Mouse (Mus musculus): ENCODE results near the gene Abhd4.
A peak's percentile ranks its signal among the peaks of the same experiment; 100 is the strongest.

Gene Abhd4

DNA sequence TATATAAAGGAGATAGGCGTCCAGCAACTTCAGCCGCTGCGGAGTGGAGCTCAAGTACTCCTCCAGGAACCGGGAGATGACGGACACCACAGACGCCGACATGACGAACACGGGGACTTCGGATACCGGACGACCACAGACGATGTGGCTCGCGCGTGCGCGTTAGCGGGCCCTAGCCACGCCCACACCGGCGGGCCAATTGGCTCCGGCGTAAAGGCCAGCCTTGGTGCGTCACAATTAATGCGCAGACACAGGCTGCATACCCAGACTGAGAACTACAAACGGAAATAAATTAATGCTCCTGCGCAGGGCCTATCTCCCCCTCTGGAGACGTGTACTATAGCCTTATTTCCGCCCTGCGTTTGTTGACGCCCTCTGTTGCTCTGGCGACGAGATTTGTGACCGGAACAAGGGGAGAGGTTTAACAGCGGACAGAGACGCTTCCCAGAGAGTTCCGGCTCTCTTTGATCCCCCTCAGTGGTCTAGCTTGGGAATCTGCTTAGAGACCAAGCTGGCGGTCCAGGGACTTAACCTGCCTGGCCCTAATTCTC, at the start of gene Abhd4, which contains the start of gene Dad1:
TSS of gene Abhd4 (plus strand) at position 448 of the 551 bp plus-strand sequence.
TSS of gene Dad1 (minus strand) at position 364 of the 551 bp plus-strand sequence.
- DNase-seq (ENCODE audit: low read depth) = peak; percentile 95

GRCm38 (mm10) chr14:54204311-54204710, 49.7 kb upstream of the Abhd4 start:
- no peak for DNase-seq (ENCODE audit: low read depth)

GRCm38 (mm10) chr14:54204786-54205185, 49.2 kb upstream of the Abhd4 start:
- DNase-seq (ENCODE audit: low read depth) = no peak

DNA sequence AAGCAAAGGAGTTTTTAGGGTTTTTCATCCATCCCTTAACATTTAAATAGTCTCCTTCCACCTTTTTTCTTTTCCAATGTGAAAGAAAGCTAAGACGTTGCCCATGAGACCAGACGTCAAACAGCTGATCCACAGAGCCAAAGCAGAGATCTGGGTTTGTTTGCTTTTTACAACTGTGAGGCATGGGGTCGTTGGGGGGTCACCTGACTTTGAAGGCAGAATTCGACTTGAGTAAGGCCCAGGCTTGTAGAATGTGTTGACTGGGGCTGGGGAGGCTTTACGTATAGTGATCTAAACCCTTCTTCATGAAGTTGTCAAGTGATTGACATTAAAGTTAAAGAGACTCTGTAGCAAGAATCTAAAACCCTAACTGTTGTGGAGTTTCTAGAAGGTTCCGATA, 48.1 kb upstream of the Abhd4 start:
- DNase-seq (ENCODE audit: low read depth) = no peak

DNA sequence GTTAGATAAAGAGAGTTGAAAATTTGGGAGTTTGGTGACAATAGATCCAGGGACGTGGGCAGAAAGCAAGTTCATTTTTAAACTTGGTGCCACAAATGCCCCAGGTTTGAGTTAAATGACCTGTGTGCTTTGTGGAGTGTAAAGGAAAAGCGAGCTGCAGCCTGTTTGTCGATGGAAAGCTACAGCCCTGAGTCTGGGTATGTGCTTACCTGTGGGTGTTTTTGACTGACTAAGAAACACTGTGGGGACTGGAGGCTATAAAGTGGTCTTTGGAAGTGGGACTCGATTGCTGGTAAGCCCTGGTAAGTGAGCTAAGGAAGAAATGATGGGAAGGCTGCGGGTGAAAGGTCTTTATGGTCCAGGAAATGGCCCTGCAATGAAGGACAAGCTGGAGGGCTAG, 47.7 kb upstream of the Abhd4 start:
- no peak for DNase-seq (ENCODE audit: low read depth)

DNA sequence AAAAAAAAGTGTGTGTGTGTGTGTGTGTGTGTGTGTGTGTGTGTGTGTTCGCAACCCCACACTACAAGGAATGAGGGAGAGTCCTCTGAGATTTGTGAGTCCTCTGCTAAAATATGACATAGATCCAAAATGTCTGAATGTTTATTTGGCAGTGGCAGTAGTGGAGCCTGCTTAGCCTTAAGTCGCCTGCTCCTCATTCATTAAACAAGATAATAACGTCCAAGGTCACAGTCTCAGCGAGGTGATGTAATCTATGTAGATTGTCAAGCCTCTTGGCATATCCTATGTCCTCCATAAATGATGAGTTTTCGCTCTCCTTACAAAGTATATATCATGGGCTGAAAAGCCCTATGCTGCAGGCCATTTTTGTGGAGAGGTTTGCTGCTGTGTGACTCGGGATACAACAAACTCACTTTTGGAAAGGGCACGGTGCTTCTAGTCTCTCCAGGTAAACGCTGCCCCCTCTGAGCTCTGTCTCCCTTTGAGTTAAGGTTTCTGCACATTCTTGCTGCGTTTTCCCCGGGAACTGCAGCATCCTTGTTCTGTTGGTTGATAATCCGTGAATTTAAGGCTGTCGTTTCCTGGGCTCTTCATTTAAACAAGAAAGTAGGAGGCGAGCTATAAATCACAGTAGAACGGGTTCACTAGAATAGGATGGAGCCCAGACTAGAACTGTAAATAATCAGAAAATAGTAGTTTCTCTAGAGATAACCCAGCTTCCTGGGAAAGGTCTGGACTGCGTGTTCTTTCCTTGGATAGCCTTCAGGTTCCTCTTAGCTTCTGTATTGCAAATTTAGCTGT, 47.0 kb upstream of the Abhd4 start:
- DNase-seq (ENCODE audit: low read depth) = no peak

- no peak for DNase-seq (ENCODE audit: low read depth)
These were observed 46.1 kb upstream of the Abhd4 start for GRCm38 (mm10) chr14:54207924-54208323.

- DNase-seq (ENCODE audit: low read depth) = no peak
These were observed 45.2 kb upstream of the Abhd4 start for GRCm38 (mm10) chr14:54208741-54209140.

DNA sequence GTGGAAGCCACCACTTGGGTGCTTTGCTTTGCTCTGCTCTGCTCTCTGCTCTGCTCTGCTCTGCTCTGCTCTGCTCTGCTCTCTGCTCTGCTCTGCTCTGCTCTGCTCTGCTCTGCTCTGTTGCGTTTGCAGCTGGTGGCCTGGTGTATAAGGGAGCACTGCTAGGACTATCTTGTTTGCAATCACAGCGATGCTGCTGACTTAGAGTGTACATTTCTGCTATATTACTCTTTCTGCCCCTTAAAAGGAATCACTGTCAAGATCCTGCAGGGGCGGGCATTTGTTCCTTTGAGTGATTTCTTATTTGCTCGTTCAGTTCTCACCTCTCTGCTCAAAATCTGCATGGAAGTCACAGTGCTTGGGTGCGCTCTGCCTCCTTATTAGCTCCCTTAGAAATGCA, 44.1 kb upstream of the Abhd4 start:
- DNase-seq (ENCODE audit: low read depth) = no peak

DNA sequence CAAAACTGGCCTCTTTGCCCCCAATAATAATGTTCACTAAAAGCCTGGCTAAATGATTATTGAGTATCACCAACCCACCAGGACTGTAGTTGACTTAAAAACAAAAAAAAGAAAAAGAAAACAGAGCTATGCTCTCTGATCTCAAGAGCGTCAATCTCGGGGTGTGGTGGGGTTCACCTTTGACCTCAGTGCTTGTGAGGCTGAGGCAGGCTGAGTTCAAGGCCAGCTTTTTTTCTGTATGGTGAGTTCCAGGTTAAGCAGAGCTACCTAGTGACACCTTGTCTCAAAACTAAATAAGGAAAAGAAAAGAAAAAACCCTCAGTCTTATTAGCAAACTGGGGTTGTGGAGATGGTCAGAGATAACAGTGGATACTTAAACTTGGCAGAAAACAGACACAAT, 43.6 kb upstream of the Abhd4 start:
- DNase-seq (ENCODE audit: low read depth) = no peak

DNA sequence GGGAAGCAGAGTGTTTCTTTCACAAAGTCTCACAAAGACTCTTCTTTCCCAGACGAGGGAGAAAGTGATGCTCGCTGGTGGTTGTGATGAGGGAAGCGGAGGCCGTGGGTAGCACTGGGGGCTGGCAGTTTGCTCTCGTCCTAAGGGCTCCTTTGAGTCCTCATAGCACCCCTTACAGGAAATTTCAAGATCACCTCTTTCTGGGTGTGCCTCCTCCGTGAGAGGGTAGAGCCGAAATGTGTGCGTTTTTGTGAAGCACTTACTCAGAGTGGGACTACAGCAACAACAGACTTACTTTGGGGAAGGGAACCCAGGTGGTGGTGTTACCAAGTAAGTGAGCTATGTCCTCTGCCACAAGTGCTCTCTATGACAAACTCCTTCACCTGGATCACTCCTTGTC, 42.8 kb upstream of the Abhd4 start:
- no peak for DNase-seq (ENCODE audit: low read depth)

DNA sequence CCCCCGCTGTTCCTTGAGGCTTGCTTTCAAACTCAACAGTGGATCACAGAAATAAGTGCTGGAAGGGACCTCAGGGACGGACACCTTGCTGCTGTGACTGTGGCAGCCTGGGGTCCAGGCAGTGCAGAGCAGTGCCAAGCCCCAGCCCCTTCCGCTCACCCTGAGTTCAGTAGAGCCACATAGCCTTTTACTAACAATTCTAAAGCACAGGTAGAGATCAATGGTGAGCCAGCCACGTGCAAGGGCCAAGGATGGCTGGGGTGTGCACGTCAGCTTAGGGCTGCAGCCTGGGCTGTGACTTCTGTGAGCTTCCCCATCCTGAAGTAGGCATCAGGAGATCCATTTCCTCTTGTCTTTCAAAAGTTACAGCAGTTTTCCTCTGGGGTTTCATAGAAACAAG, 42.2 kb upstream of the Abhd4 start:
- no peak for DNase-seq (ENCODE audit: low read depth)

- no peak for DNase-seq (ENCODE audit: low read depth)
These were observed 40.3 kb upstream of the Abhd4 start for GRCm38 (mm10) chr14:54213734-54214133.

DNA sequence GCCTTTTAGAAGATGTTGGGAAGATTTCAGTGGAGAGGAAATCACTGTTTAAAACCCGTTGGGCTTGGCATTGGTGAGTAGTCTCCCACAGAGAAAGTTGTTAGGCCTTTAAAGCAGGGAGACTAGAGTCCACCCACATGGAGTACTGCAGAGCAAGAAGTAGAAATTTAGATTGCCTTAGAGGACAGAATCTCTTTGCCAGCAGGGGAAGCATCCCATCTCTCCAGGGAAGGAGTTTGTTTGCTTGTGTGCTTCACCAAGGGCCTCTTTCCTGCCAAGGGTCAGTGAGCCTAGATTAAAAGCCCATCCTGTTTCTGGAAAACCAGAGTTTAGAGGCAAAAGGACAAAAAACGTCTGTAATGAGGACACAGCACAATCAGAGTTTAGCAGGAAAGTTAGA, 39.5 kb upstream of the Abhd4 start:
- DNase-seq (ENCODE audit: low read depth) = no peak

GRCm38 (mm10) chr14:54214901-54215300, 39.1 kb upstream of the Abhd4 start:
- no peak for DNase-seq (ENCODE audit: low read depth)

- no peak for DNase-seq (ENCODE audit: low read depth)
These were observed 37.9 kb upstream of the Abhd4 start for GRCm38 (mm10) chr14:54216126-54216525.

- no peak for DNase-seq (ENCODE audit: low read depth)
These were observed 35.8 kb upstream of the Abhd4 start for GRCm38 (mm10) chr14:54218233-54218632.

- no peak for DNase-seq (ENCODE audit: low read depth)
These were observed 35.3 kb upstream of the Abhd4 start for GRCm38 (mm10) chr14:54218721-54219120.

DNA sequence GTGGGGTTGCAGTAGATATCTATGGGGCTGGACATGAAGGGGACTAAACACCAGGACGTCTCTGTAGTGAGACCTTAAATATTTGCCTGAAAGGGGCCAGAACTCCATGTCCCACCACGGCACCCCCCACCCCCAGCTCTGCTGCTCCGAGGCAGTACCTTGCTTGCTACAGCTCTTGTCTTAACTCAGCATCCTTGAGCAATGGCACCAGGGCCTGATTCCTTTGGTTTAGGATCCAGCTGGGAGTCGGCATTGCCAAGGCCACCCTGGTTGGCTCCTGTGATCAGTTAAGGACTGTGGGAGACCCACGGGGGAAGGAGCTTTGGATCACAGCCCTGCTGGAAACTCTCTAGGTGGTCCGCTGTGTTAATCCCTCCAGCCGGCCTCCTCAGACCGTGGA, 34.7 kb upstream of the Abhd4 start:
- DNase-seq (ENCODE audit: low read depth) = no peak

DNA sequence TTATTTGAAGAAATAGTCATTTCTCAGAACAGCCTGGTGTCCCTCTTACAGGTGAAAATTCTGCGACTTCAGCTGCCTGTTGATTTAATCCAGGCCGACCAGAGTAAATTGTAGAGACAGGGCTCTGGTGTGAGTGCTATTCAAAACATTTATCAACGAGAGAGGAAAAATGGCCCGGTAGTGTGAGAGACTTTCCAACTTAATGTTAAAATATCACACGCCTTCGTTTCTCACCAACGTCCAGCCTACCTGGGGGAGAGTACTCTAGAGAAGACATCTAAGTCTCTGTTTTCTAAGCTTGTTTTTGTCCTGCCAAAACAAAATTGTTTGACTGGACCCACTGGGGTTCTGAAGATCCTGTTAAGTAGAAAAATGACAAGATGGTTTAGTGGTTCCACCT, 34.1 kb upstream of the Abhd4 start:
- no peak for DNase-seq (ENCODE audit: low read depth)

- DNase-seq (ENCODE audit: low read depth) = no peak
These were observed 33.1 kb upstream of the Abhd4 start for GRCm38 (mm10) chr14:54220726-54221494.

- no peak for DNase-seq (ENCODE audit: low read depth)
These were observed 32.3 kb upstream of the Abhd4 start for GRCm38 (mm10) chr14:54221641-54222040.

DNA sequence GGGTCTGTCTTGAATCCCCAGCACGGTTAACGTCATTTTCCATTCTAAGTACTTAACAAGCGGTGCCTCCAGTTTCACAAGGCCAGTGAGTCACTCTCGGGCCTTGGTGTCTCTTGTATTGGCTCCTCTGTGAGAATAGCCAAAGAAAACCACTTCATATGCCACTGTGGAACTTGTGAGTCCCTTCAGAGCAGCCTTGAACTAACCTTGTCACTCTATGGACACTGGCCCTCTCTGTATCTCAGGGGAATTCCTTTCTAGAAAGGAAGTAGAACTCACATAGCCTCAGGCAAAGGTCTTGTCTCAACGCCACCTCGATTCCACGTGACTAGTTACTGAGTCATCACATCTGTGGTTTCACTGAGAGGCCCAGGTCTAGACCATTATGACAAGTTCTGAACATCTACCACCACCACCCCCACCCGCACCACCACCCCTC, 31.7 kb upstream of the Abhd4 start:
- peak; percentile 51 for DNase-seq (ENCODE audit: low read depth)
